Mouse (Mus musculus) liver, embryonic 12.5 days (tissue): ENCODE measurements around the gene Ddx56. TPM values are rescaled to one million over a fixed set of nuclear protein-coding genes. Genes with fewer than 3 reads are reported as not detected.

Experiments used
- ATAC-seq: fragments of 200-750 bp; cut with Nextera tagmentation; 2 replicates; pipeline ENCODE4 v1.8.0; 2017; ENCODE audit warnings: moderate number of reproducible peaks, mild to moderate bottlenecking, moderate library complexity
- H3K27ac ChIP-seq: fragments of 300-500 bp; sonication (generic); 2 replicates; pipeline ENCODE4 v1.5.1; 2016; ENCODE audit warnings: mild to moderate bottlenecking
- H3K27me3 ChIP-seq: fragments of 300-500 bp; sonication (generic); replicated peaks from 2 replicates; pipeline ENCODE4 v1.6.1; 2016; ENCODE audit warnings: mild to moderate bottlenecking, moderate library complexity
- H3K36me3 ChIP-seq: fragments of 300-500 bp; sonication (generic); 2 replicates; pipeline ENCODE4 v1.6.1; 2016; ENCODE audit warnings: mild to moderate bottlenecking, moderate library complexity
- H3K4me1 ChIP-seq: fragments of 300-500 bp; sonication (generic); 2 replicates; pipeline ENCODE4 v1.6.1; 2016
- H3K4me2 ChIP-seq: fragments of 300-500 bp; sonication (generic); 2 replicates; pipeline ENCODE4 v1.6.1; 2016; ENCODE audit warnings: mild to moderate bottlenecking, moderate library complexity
- H3K4me3 ChIP-seq: fragments of 300-500 bp; sonication (generic); 2 replicates; pipeline ENCODE4 v1.5.1; 2016; ENCODE audit warnings: mild to moderate bottlenecking, moderate library complexity
- H3K9ac ChIP-seq: fragments of 300-500 bp; sonication (generic); 2 replicates; pipeline ENCODE4 v1.6.1; 2016; ENCODE audit warnings: mild to moderate bottlenecking, moderate library complexity
- H3K9me3 ChIP-seq: fragments of 300-500 bp; sonication (generic); replicated peaks from 2 replicates; pipeline ENCODE4 v1.6.1; 2016; ENCODE audit warnings: mild to moderate bottlenecking, moderate library complexity
- WGBS: fragments of 180-500 bp; shearing (Covaris S2); methylation state at CpG from one replicate; pipeline ENCODE4 v1.1.7; 2016; ENCODE audit not compliant: insufficient replicate concordance; 5-methylcytosine and 5-hydroxymethylcytosine counted together
- polyA plus RNA-seq: library from polyadenylated mRNA; unstranded; fragments of >200 nt; fragmentation: Nextera tagmentation; extraction: Ambion mirVana; gene quantifications from 2 replicates; pipeline ENCODE4 v1.2.1, GENCODE M21; 2016

Ddx56 gene
- polyA plus RNA-seq, 1 experiment from 2014 or later: 98.2 TPM

DNA sequence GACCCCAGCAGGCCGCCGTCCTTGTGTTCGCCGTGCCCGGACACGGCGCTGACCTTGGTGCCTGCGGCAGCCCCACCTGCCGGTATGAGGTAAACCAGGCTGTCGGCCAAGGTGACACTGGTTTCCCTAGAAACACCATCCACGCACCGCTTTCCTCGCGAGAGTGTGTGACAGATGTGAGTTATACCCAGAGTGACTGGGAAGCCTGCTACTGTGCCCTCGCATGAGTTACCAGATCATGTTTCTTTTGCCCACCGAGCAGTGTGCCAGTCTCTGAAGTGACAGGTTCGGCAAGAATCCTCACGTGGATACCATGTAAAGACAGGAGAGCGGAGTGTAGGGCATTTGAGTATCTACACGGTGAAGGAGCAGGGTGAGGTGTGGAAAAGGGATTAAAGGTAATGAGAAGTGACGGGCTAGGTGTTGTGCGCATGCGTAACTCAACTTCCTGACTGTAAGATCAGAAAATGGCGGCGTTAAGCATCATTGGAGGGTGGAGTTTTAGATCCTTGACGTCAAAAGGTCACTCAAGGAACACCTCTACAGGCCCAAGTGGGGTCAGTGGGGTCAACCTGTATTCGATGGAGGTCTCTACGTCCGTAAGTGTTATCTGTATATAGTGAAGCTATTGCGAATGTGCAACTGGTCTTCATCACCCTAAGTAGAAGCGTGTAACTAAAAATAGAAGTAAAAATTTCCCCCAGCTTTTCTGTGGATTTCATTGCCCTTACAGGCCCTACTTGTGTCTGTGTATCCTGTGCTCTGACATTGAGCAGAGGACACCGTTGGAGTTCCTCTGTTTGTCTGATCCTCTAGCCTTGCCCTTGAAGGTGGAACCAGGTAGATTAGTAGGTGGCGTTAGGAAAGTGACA, 24.8 kb upstream of the Ddx56 start:
- Histone ChIP-seq H3K9ac (peak overlapping the region; percentile 85), H3K27me3 (no peaks in the 10 kb centered on the region), H3K9me3 (no peaks in the 10 kb centered on the region), H3K4me2 (peak overlapping the region; percentile 70), H3K4me1 (peaks cover 50% of the 10 kb centered on the region), H3K27ac (peak overlapping the region; percentile 97), H3K4me3 (peak overlapping the region; percentile 88), H3K36me3 (peaks cover 8% of the 10 kb centered on the region)
- WGBS: 11% methylated on average over 33 of the region's 33 CpGs
- no peak for ATAC-seq

DNA sequence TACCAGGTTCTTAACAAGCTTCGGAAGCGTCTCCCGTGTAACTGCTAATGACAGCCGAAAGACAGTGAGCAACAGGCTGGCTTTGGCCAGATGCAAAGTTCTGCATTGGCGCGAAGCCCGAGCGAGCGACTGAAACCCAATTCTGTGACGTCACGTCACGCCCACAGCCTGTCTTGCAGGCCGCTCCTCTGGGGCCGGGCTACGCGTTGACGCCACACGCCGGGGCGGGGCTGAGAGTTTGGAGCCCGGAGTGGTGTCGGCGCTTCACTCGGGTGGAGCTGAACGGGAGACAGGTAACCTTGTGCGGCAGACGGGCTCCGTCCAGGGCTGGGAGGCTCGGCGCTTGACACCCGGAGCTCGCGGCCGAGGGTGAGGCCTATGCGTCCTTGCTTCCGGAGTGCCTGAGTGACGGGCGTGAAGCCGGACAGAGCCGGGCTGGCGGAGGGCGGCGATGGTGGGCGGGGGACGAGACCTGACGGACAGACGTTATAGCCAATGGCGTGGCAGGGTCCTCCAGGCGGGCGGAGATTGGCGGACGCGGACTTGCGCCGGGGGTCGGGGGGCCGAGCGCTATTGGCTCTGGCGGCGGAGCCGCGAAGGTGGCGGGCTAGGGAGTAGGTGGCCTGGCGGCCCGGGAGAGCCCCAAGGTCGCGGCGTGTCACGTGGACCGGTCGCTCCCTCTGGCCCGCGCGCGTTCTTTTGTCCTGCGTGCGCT, 24.0 kb upstream of the Ddx56 start, which contains the start of gene Ogdh:
TSS of gene Ogdh (plus strand) at position 233 of the 715 bp plus-strand sequence.
- no peaks in the 10 kb centered on the region for H3K9me3 ChIP-seq
- peaks cover 49% of the 10 kb centered on the region for H3K4me1 ChIP-seq
- H3K27ac ChIP-seq: peak within 1 kb of the TSS; percentile 97
- WGBS: under 1% methylated on average over 77 of the region's 77 CpGs
- H3K36me3 ChIP-seq: peaks cover under 1% of the 10 kb centered on the region
- peak within 1 kb of the TSS; percentile 85 for H3K9ac ChIP-seq
- peak within 1 kb of the TSS; percentile 70 for H3K4me2 ChIP-seq
- H3K4me3 ChIP-seq: peak within 1 kb of the TSS; percentile 88
- ATAC-seq: peak; percentile 90
- H3K27me3 ChIP-seq: no peaks in the 10 kb centered on the region

DNA sequence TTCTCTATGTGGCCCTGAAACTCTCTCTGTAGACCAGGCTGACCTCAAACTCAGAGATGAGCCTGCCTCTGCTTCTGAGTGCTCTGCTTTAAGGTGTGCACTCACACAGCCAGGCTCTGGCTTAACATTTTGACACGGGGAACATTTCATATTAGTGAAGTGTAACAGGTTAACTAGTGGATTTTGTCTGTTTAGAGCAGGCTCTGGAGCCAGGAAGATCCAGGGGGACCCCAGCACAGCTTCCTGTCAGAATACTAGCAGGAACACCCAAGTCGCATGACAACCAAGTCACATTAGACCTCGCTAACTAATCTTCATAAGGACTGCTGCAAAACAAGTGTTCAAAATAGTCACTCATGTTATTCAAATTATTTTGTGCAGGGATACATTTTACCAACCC, 23.3 kb upstream of the Ddx56 start:
- peaks cover 46% of the 10 kb centered on the region for H3K4me1 ChIP-seq
- peak overlapping the region; percentile 85 for H3K9ac ChIP-seq
- H3K27me3 ChIP-seq: no peaks in the 10 kb centered on the region
- ATAC-seq: no peak
- WGBS: 23% methylated on average over 3 of the region's 3 CpGs
- H3K9me3 ChIP-seq: no peaks in the 10 kb centered on the region
- peak overlapping the region; percentile 97 for H3K27ac ChIP-seq
- H3K4me2 ChIP-seq: peak overlapping the region; percentile 70
- H3K4me3 ChIP-seq: peak overlapping the region; percentile 88
- no peaks in the 10 kb centered on the region for H3K36me3 ChIP-seq

DNA sequence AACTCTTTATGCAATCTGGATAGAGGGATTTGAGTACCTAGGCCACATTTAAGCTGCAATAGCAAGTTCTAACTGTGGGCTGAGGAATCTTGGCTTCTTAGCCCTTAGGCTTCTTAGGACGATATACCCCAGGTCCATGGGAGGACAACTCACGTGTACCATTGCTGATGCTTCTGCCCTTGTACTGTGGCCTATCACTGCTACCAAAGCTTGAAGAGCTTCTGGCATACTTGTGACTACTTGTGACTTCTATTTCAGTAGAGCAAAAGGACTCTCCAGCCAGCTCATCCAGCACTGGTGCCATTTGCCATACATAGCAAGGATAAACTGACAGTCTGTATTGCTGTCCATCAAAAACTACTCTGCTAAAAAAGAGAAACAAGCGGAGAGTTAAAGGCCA, 22.6 kb upstream of the Ddx56 start:
- ATAC-seq: no peak
- no peak overlapping the region for H3K27ac ChIP-seq
- no peak overlapping the region for H3K4me3 ChIP-seq
- H3K36me3 ChIP-seq: no peaks in the 10 kb centered on the region
- no peaks in the 10 kb centered on the region for H3K27me3 ChIP-seq
- peaks cover 41% of the 10 kb centered on the region for H3K4me1 ChIP-seq
- H3K9ac ChIP-seq: 0 out of 2 replicates have a peak overlapping the region, but pooled peaks have one; percentile 15
- H3K4me2 ChIP-seq: no peak overlapping the region
- 73% methylated on average over 3 of the region's 3 CpGs for WGBS
- no peaks in the 10 kb centered on the region for H3K9me3 ChIP-seq

DNA sequence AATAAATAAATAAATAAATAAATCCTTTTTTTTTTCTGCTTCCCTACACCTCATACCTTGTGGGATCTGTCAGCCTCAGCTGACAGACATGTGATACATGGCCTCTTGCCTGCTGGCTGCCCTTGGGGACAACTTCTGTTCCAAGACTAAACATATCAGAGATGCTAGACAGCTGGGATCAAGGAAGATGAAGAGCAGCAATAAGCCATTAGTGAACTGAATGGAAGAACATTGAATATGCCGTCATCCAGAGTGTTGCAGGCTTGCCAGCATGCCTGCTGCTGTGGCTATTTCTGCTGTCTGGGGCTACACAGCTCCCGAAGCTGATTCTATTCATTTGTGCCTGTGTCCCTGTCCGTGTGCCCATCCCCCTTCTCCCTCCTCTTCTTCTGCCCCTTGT, 15.4 kb upstream of the Ddx56 start:
- 62% methylated on average over 3 of the region's 3 CpGs for WGBS
- no peak for ATAC-seq
- Histone ChIP-seq H3K4me1 (peaks cover 6% of the 10 kb centered on the region; the same call in 1 of the 2 replicates), H3K9ac (no peak overlapping the region), H3K4me2 (no peak overlapping the region), H3K9me3 (peaks cover 10% of the 10 kb centered on the region; the same call in 1 of the 2 replicates), H3K27ac (no peak overlapping the region), H3K27me3 (no peaks in the 10 kb centered on the region), H3K36me3 (no peaks in the 10 kb centered on the region), H3K4me3 (no peak overlapping the region)

DNA sequence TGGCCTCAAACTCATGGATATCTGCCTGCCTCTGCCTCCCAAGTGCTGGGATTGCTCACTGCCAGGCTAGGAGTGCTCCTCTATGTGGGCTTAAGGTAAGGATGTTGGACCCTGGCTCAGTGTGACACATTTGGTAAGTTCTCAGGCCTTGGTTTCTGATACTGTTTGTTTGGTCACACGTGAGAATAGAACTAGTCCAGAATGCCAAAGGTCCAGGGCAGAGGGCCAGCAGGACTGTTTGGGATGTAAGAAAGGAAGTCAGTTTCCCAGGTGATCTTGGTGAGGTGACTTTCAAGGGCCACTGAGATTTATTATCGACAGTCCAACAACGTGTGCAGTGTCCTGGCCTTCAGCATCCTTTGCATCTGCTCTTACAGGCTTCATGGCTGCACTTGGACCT, 8.9 kb upstream of the Ddx56 start:
- no peak for ATAC-seq
- WGBS: 74% methylated on average over 3 of the region's 3 CpGs
- peaks cover 16% of the 10 kb centered on the region for H3K36me3 ChIP-seq
- no peak overlapping the region for H3K27ac ChIP-seq
- H3K9me3 ChIP-seq: peaks cover 10% of the 10 kb centered on the region; the same call in 1 of the 2 replicates
- no peak overlapping the region for H3K9ac ChIP-seq
- H3K4me3 ChIP-seq: no peak overlapping the region
- no peaks in the 10 kb centered on the region for H3K27me3 ChIP-seq
- H3K4me2 ChIP-seq: no peak overlapping the region
- H3K4me1 ChIP-seq: peaks cover 22% of the 10 kb centered on the region

DNA sequence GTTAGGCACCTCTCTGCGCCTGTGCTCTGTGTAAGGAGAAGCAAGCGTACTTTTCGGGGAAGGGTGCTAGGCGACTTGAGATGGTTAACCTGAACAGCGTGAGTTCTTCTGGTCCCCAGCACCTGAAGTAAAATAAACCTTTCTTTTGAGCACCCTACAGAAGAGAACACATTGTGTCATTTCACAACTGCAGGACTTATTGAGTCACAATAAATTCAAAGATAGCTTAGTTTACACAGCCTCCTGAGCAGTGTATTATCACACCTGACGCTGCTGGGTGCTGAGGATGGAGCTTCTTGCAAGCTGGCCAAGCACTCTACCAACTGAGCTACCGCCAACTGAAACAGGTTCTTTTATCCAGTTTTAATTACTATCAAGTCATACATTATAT, 7.5 kb upstream of the Ddx56 start:
- Histone ChIP-seq H3K27ac (peak overlapping the region; percentile 78), H3K27me3 (no peaks in the 10 kb centered on the region), H3K9me3 (peaks cover 1% of the 10 kb centered on the region; the same call in 1 of the 2 replicates), H3K36me3 (peaks cover 28% of the 10 kb centered on the region), H3K4me3 (peak overlapping the region; percentile 95), H3K9ac (peak overlapping the region; percentile 92), H3K4me1 (peaks cover 22% of the 10 kb centered on the region), H3K4me2 (peak overlapping the region; percentile 93)
- peak; percentile 33; the same call in 1 of the 2 replicates for ATAC-seq
- 28% methylated on average over 7 of the region's 7 CpGs for WGBS

DNA sequence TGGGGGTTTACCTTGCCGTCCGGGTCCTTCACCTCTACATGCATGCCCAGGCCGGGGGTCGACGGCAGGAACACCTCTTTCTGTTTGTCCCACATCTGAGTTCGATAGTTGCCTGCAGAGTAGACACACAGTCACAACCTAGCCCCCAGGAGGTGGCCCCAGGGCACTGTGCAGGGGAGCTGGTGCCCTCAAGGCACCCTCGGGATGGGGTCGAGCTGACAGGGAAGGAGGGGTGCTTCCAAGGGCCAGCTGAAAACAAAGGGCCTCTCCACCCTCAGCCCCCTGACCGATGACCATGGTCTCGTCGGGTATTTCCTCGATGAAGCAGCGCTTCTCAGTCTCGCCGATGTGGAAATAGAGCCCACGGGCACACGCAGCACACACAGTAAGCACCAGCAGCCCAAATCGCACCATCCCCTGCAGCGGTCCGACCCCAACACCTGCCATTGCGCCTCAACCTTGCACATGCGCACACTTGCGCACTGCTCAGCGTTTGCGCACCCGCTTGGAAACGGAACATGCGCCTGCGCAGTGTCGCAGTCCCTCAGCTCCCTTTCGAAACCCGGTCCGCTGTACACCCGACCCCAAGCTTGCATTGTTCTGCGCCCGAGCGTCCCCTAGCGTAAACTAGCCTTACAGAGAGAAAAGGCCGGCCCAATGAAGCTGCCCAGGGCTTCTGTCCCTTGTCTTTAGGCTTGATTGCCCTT, 7.0 kb upstream of the Ddx56 start, which contains the start of gene Tmed4:
TSS of gene Tmed4 (minus strand) at position 484 of the 707 bp plus-strand sequence.
- Histone ChIP-seq H3K4me1 (peaks cover 22% of the 10 kb centered on the region), H3K4me3 (peak within 1 kb of the TSS; percentile 95), H3K9me3 (no peaks in the 10 kb centered on the region), H3K9ac (peak within 1 kb of the TSS; percentile 92), H3K27me3 (no peaks in the 10 kb centered on the region), H3K4me2 (peak within 1 kb of the TSS; percentile 93), H3K36me3 (peaks cover 31% of the 10 kb centered on the region), H3K27ac (peak within 1 kb of the TSS; percentile 78)
- WGBS: under 1% methylated on average over 39 of the region's 39 CpGs
- peak; percentile 96 for ATAC-seq

DNA sequence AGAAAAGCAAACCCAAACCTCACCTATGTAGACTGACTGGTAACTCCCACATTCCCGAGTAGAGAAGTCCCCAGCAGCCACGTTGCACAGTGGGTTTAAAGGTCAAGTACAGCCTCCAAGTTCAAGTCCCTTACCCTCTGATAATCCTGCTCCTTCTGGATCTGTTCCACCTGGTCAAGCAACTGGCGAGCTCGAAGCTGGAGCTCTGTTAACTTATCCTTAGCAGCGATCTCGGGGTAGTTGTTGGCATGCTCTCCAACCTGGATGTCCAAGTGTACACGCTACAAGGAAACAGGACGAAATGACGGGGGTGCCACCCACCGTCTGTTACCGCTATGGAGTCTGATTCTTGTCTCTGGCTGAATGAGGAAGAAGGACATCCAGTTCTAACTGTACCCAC, 6.0 kb upstream of the Ddx56 start:
- no peaks in the 10 kb centered on the region for H3K9me3 ChIP-seq
- ATAC-seq: no peak
- peak overlapping the region; percentile 78; the same call in 1 of the 2 replicates for H3K27ac ChIP-seq

DNA sequence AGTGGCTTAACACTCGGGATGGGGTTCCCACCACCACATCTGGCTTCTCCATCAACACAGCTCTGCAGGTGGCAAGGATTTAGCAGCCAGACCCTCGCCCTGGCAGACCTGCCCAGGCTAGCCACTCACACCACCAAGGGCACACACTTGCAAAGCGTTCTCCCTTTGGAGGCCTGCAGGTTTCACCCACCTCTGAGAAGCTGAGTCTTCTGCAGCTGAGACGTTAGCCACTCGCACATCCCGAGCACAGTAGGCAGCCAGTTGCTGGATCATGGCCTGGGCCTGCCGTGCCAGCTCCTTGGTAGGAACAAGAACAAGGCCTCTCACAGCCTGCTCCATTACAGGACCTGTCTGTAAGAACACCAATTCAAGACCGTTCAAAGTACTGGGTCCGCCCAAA, 951 bp downstream of the Ddx56 start:
- WGBS: 46% methylated on average over 9 of the region's 9 CpGs
- Histone ChIP-seq H3K9ac (peak overlapping the region; percentile 85), H3K27me3 (no peaks in the 10 kb centered on the region), H3K4me1 (peaks cover 19% of the 10 kb centered on the region), H3K4me3 (peak overlapping the region; percentile 84), H3K9me3 (no peaks in the 10 kb centered on the region), H3K36me3 (peaks cover 69% of the 10 kb centered on the region), H3K27ac (peak overlapping the region; percentile 86), H3K4me2 (peak overlapping the region; percentile 87)
- no peak for ATAC-seq

More for the DNA sequence above, 6.0 kb upstream of the Ddx56 start:
- Histone ChIP-seq H3K4me1 (peaks cover 24% of the 10 kb centered on the region), H3K4me3 (peak overlapping the region; percentile 95), H3K27me3 (no peaks in the 10 kb centered on the region), H3K36me3 (peaks cover 31% of the 10 kb centered on the region), H3K4me2 (peak overlapping the region; percentile 93), H3K9ac (peak overlapping the region; percentile 92)
- 32% methylated on average over 11 of the region's 11 CpGs for WGBS

DNA sequence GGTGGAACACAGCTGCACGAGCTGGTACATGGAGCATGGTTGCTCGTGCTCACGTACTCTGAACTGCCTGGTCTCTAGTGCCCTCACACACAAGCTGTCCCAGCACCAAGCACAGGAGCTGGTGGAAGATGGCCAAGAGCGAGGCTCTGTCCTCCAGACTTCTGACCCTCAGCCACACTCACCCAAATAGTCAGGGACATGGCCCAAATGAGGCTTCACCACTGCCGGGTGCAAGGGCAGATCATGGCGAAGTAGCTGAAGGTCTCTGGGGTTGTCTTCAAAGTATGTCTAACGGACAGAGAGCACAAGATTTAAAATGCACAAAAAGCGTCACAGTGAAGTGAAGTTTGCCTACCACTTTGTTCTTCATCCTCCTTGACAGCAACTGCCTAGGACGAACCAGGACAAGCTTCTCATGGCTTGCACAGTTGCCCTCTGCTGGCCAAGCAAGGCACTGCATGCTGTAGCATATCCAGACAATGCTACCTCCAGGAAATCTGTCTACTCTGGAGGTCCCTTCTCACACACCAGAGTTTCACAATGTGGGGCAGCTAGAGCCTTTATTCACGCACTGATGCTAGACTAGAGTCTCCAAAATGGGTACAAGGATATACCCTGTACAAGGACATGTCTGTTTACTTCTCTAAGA, 6.0 kb downstream of the Ddx56 start:
- no peaks in the 10 kb centered on the region for H3K9me3 ChIP-seq
- H3K4me1 ChIP-seq: peaks cover 9% of the 10 kb centered on the region
- no peak overlapping the region for H3K4me3 ChIP-seq
- 78% methylated on average over 10 of the region's 10 CpGs for WGBS
- H3K27ac ChIP-seq: no peak overlapping the region
- H3K36me3 ChIP-seq: peaks cover 91% of the 10 kb centered on the region
- ATAC-seq: peak; percentile 14; the same call in 1 of the 2 replicates
- no peak overlapping the region for H3K9ac ChIP-seq
- no peaks in the 10 kb centered on the region for H3K27me3 ChIP-seq
- no peak overlapping the region for H3K4me2 ChIP-seq
